Mouse (Mus musculus) CH12.LX (cell line): ENCODE results near the gene Stac. TPM values are rescaled to one million over a fixed set of nuclear protein-coding genes. Genes with fewer than 3 reads are reported as not detected.

Experiments used
- DNase-seq: peaks from one replicate; pipeline ENCODE4 v3.0.0-alpha.2; 2013; ENCODE audit errors: extremely low read depth
- H3K27ac ChIP-seq: 2 replicates; pipeline ENCODE4 v1.5.1; 2012; ENCODE audit warnings: low read depth, mild to moderate bottlenecking, control low read depth, moderate library complexity; ENCODE audit not compliant: insufficient read depth
- H3K27me3 ChIP-seq: replicated peaks from 2 replicates; pipeline ENCODE3; 2012; ENCODE audit warnings: inconsistent platforms
- H3K36me3 ChIP-seq, 2 experiments: replicated peaks in 1 of 2; 2 replicates each; pipeline versions ENCODE3 to v1.6.1; 2012; ENCODE audit warnings: inconsistent platforms in 1 of 2, low read length in 1 of 2, mild to moderate bottlenecking in 1 of 2, mixed read lengths in 1 of 2, moderate library complexity in 1 of 2; ENCODE audit not compliant: control insufficient read depth in 1 of 2, insufficient read depth in 1 of 2
- H3K4me1 ChIP-seq, 2 experiments: 2 replicates each; pipeline ENCODE4 v1.6.1; 2012; ENCODE audit warnings: inconsistent platforms in 1 of 2, moderate library complexity in 1 of 2; ENCODE audit not compliant: insufficient read depth in 2 of 2, control insufficient read depth in 1 of 2
- H3K4me2 ChIP-seq: 2 replicates; pipeline ENCODE4 v1.6.1; 2012; ENCODE audit warnings: low read depth, mild to moderate bottlenecking, control low read depth; ENCODE audit not compliant: poor library complexity, insufficient read depth, severe bottlenecking
- H3K4me3 ChIP-seq, 3 experiments: fragments of 150-350 bp in 1 of 3; sonication (generic) in 1 of 3; replicated peaks in 1 of 3; 2 replicates each; pipeline versions ENCODE3 to v1.5.1; 2011 to 2012; ENCODE audit warnings: low read depth in 2 of 3, low read length in 2 of 3, mild to moderate bottlenecking in 2 of 3, moderate library complexity in 2 of 3, control low read depth in 1 of 3, improper control_type of control experiment in 1 of 3, inconsistent platforms in 1 of 3, mixed read lengths in 1 of 3; ENCODE audit not compliant: poor library complexity in 1 of 3
- H3K79me2 ChIP-seq: replicated peaks from 2 replicates; pipeline ENCODE4 v1.6.1; 2012; ENCODE audit warnings: mild to moderate bottlenecking, moderate library complexity; ENCODE audit not compliant: control insufficient read depth, poor library complexity, insufficient read depth, severe bottlenecking; ENCODE audit errors: extremely low read depth
- H3K9ac ChIP-seq: 2 replicates; pipeline ENCODE4 v1.6.1; 2012; ENCODE audit warnings: low read depth, mild to moderate bottlenecking, control low read depth, moderate library complexity; ENCODE audit not compliant: insufficient read depth
- H3K9me3 ChIP-seq: replicated peaks from 2 replicates; pipeline ENCODE3; 2012; ENCODE audit warnings: low read length, inconsistent platforms, mixed read lengths
- BHLHE40 ChIP-seq: IDR thresholded peaks from 2 replicates; pipeline ENCODE4 v1.6.1; 2011; ENCODE audit warnings: mild to moderate bottlenecking, low read depth, low read length, improper control_type of control experiment
- E2F4 ChIP-seq: IDR thresholded peaks from 2 replicates; pipeline ENCODE4 v1.6.1; 2011; ENCODE audit warnings: low read depth, low read length, improper control_type of control experiment; ENCODE audit not compliant: insufficient replicate concordance
- ELF1 ChIP-seq: IDR thresholded peaks from 2 replicates; pipeline ENCODE4 v1.6.1; 2014; ENCODE audit warnings: low read depth, mild to moderate bottlenecking, inconsistent platforms, low read length, improper control_type of control experiment
- GABPA ChIP-seq: IDR thresholded peaks from 2 replicates; pipeline ENCODE4 v1.6.1; 2012; ENCODE audit warnings: low read depth, low read length, improper control_type of control experiment, inconsistent platforms; ENCODE audit not compliant: insufficient replicate concordance
- HCFC1 ChIP-seq: IDR thresholded peaks from 2 replicates; pipeline ENCODE4 v1.6.1; 2012; ENCODE audit warnings: low read depth, mild to moderate bottlenecking, inconsistent platforms, low read length, improper control_type of control experiment
- IRF4 ChIP-seq: IDR thresholded peaks from 2 replicates; pipeline ENCODE4 v1.6.1; 2014; ENCODE audit warnings: low read depth, mild to moderate bottlenecking, inconsistent platforms, low read length, improper control_type of control experiment
- JUN ChIP-seq: IDR thresholded peaks from 2 replicates; pipeline ENCODE4 v1.6.1; 2011; ENCODE audit warnings: low read depth, mild to moderate bottlenecking, low read length, improper control_type of control experiment, moderate library complexity; ENCODE audit not compliant: insufficient read depth
- MAZ ChIP-seq: IDR thresholded peaks from 2 replicates; pipeline ENCODE4 v1.6.1; 2012; ENCODE audit warnings: low read depth, mild to moderate bottlenecking, inconsistent platforms, low read length, improper control_type of control experiment, moderate library complexity
- MXI1 ChIP-seq: IDR thresholded peaks from 2 replicates; pipeline ENCODE4 v1.6.1; 2011; ENCODE audit warnings: mild to moderate bottlenecking, low read depth, low read length, improper control_type of control experiment
- POLR2AphosphoS2 ChIP-seq: IDR thresholded peaks from 2 replicates; pipeline ENCODE4 v1.6.1; 2011; ENCODE audit warnings: low read depth, low read length, improper control_type of control experiment
- TBP ChIP-seq: conservative IDR thresholded peaks from 2 replicates; pipeline ENCODE4 v1.6.1; 2011; ENCODE audit warnings: low read depth, low read length, improper control_type of control experiment
- TCF12 ChIP-seq: IDR thresholded peaks from 2 replicates; pipeline ENCODE4 v1.6.1; 2014; ENCODE audit warnings: low read depth, mild to moderate bottlenecking, inconsistent platforms, low read length, improper control_type of control experiment
- UBTF ChIP-seq: IDR thresholded peaks from 2 replicates; pipeline ENCODE4 v1.6.1; 2012; ENCODE audit warnings: low read depth, mild to moderate bottlenecking, inconsistent platforms, low read length, improper control_type of control experiment, moderate library complexity
- USF1 ChIP-seq: IDR thresholded peaks from 2 replicates; pipeline ENCODE4 v1.6.1; 2014; ENCODE audit warnings: low read depth, mild to moderate bottlenecking, inconsistent platforms, low read length, improper control_type of control experiment
- ZMIZ1 ChIP-seq: IDR thresholded peaks from 2 replicates; pipeline ENCODE4 v1.6.1; 2012; ENCODE audit warnings: low read depth, mild to moderate bottlenecking, inconsistent platforms, low read length, improper control_type of control experiment
- dilution Hi-C: fragments of 300-500 bp; cut with MboI; formaldehyde crosslinking; loops from 2 replicates; pipeline ENCODE4 v1.14.3; 2020; ENCODE audit warnings: low sequenced_read_pairs; ENCODE audit not compliant: extremely low pct_unique_long_range_greater_than_20kb, extremely low pct_ligation_motif_present
- in situ Hi-C: fragments of 300-500 bp; cut with MboI; formaldehyde crosslinking; loops from 3 replicates; pipeline ENCODE4 v1.14.3; 2019; ENCODE audit warnings: low sequenced_read_pairs, low pct_ligation_motif_present, low pct_unique_long_range_greater_than_20kb, mixed read lengths
- polyA plus RNA-seq: library from polyadenylated mRNA; unstranded; fragments of >175 nt; gene quantifications from 2 replicates; pipeline ENCODE4 v1.2.1, GENCODE M21; 2012; ENCODE audit warnings: low read depth; ENCODE audit not compliant: insufficient read length
- total RNA-seq, 2 experiments: library from RNA; depleted of rRNA; stranded (reverse); fragments of 300-350 nt in 1 of 2; fragments of >200 nt in 1 of 2; gene quantifications; 2 replicates each; pipeline ENCODE4 v1.2.3; 2012 to 2014

Stac gene
- total and polyA plus RNA-seq, 3 experiments = not detected

- no peaks in the 10 kb centered on the region for H3K9me3 ChIP-seq
- H3K79me2 ChIP-seq = no peaks in the 10 kb centered on the region
- TF ChIP-seq MXI1 (no peak), ZMIZ1 (no peak), USF1 (no peak), TCF12 (no peak), UBTF (no peak), GABPA (no peak), MAZ (no peak), TBP (no peak), JUN (no peak), ELF1 (no peak), POLR2AphosphoS2 (no peak), HCFC1 (no peak), E2F4 (no peak), IRF4 (no peak), BHLHE40 (no peak)
- H3K4me3 ChIP-seq = no peak overlapping the region
- dilution Hi-C loops (no loop called here), in situ Hi-C loops (no loop called here)
- no peaks in the 10 kb centered on the region for H3K36me3 ChIP-seq
- no peak overlapping the region for H3K27ac ChIP-seq
- no peak overlapping the region for H3K4me2 ChIP-seq
- no peak overlapping the region for H3K9ac ChIP-seq
- H3K4me1 ChIP-seq = no peaks in the 10 kb centered on the region
- peaks cover 15% of the 10 kb centered on the region for H3K27me3 ChIP-seq
- DNase-seq = no peak
These were observed 174.6 kb downstream of the Stac start for GRCm38 (mm10) chr9:111515536-111515935.

GRCm38 (mm10) chr9:111514586-111515473 is 175.3 kb downstream of the Stac start:
- Histone ChIP-seq H3K4me3 (no peak overlapping the region), H3K36me3 (no peaks in the 10 kb centered on the region), H3K79me2 (no peaks in the 10 kb centered on the region), H3K9me3 (no peaks in the 10 kb centered on the region), H3K4me2 (no peak overlapping the region), H3K9ac (no peak overlapping the region), H3K27ac (no peak overlapping the region), H3K4me1 (no peaks in the 10 kb centered on the region), H3K27me3 (peaks cover 11% of the 10 kb centered on the region)
- dilution Hi-C loops = no loop called here
- no peak for TF ChIP-seq MAZ
- no peak for DNase-seq
- in situ Hi-C loops = no loop called here
